Mouse (Mus musculus) cerebellum, adult 2 months (tissue): ENCODE measurements around the gene Igsf11. TPM values are rescaled to one million over a fixed set of nuclear protein-coding genes. Genes with fewer than 3 reads are reported as not detected.

ENCODE experiments used
- DNase-seq, 2 experiments: peaks; one replicate each; pipeline ENCODE4 v3.0.0; 2021
- H3K27ac ChIP-seq: fragments of 200-500 bp; 2 replicates; pipeline ENCODE4 v1.5.1; 2012; ENCODE audit warnings: low read length, control low read depth, inconsistent platforms; ENCODE audit not compliant: insufficient read depth
- H3K27me3 ChIP-seq: fragments of 200-500 bp; 2 replicates; pipeline ENCODE4 v1.6.1; 2012; ENCODE audit warnings: inconsistent platforms, mild to moderate bottlenecking, low read length, moderate library complexity; ENCODE audit not compliant: control insufficient read depth, insufficient read depth
- H3K4me1 ChIP-seq: fragments of 200-500 bp; 2 replicates; pipeline ENCODE4 v1.6.1; 2011; ENCODE audit warnings: low read length; ENCODE audit not compliant: control insufficient read depth, insufficient read depth
- H3K4me3 ChIP-seq: fragments of 200-500 bp; replicated peaks from 2 replicates; pipeline ENCODE3; 2011; ENCODE audit warnings: mild to moderate bottlenecking, low read depth, low read length, control low read depth; ENCODE audit not compliant: insufficient read depth
- CTCF ChIP-seq: fragments of 200-500 bp; IDR thresholded peaks from 2 replicates; pipeline ENCODE4 v1.5.1; 2011; ENCODE audit warnings: low read depth, mild to moderate bottlenecking, control low read depth, low read length, moderate library complexity, borderline replicate concordance; ENCODE audit not compliant: insufficient read depth
- POLR2A ChIP-seq: fragments of 200-500 bp; IDR thresholded peaks from 2 replicates; pipeline ENCODE4 v1.6.1; 2011; ENCODE audit warnings: low read length, control low read depth, borderline replicate concordance; ENCODE audit not compliant: insufficient read depth
- WGBS: fragments of 180-500 bp; shearing (Covaris S2); methylation state at CpG from one replicate; pipeline ENCODE4 v1.1.7; 2018; 5-methylcytosine and 5-hydroxymethylcytosine counted together
- polyA plus RNA-seq: library from polyadenylated mRNA; depleted of rRNA; stranded (reverse); fragments of >200 nt; gene quantifications from 2 replicates; pipeline ENCODE4 v1.2.3, GENCODE M21; 2012

Igsf11 gene
- polyA plus RNA-seq, 1 experiment, result 20.1 TPM

GRCm38 (mm10) chr16:38902111-38902778 lies 9.8 kb downstream of the Igsf11 start:
- peak; percentile 91 for TF ChIP-seq CTCF
- TF ChIP-seq POLR2A, result no peak
- H3K4me1 ChIP-seq, result no peaks in the 10 kb centered on the region
- H3K27ac ChIP-seq, result no peak overlapping the region; the same call in 1 of the 2 replicates
- peak overlapping the region; percentile 49 for H3K4me3 ChIP-seq
- H3K27me3 ChIP-seq, result no peaks in the 10 kb centered on the region
- under 1% methylated on average over 66 of the region's 71 CpGs for WGBS
- peak; percentile 85 to 93 for DNase-seq

- Histone ChIP-seq H3K27me3 (no peaks in the 10 kb centered on the region), H3K4me3 (no peak overlapping the region), H3K27ac (no peak overlapping the region), H3K4me1 (no peaks in the 10 kb centered on the region)
- WGBS, result 72% methylated on average over 4 of the region's 4 CpGs
- DNase-seq, result no peak
- no peak for TF ChIP-seq POLR2A
- no peak for TF ChIP-seq CTCF
Measured at GRCm38 (mm10) chr16:38903020-38903419, 10.5 kb downstream of the Igsf11 start.

GRCm38 (mm10) chr16:38904202-38904601 lies 11.7 kb downstream of the Igsf11 start:
- no peak overlapping the region for H3K27ac ChIP-seq
- no peaks in the 10 kb centered on the region for H3K4me1 ChIP-seq
- TF ChIP-seq CTCF, result no peak
- TF ChIP-seq POLR2A, result no peak
- no peak for DNase-seq
- H3K27me3 ChIP-seq, result no peaks in the 10 kb centered on the region
- no peak overlapping the region for H3K4me3 ChIP-seq
- WGBS, result 83% methylated on average over 9 of the region's 9 CpGs

GRCm38 (mm10) chr16:38905911-38906310 lies 13.4 kb downstream of the Igsf11 start:
- Histone ChIP-seq H3K4me1 (no peaks in the 10 kb centered on the region), H3K4me3 (no peak overlapping the region), H3K27me3 (no peaks in the 10 kb centered on the region), H3K27ac (no peak overlapping the region)
- TF ChIP-seq CTCF (no peak), POLR2A (no peak)
- 46% methylated on average over 10 of the region's 10 CpGs for WGBS
- no peak for DNase-seq

GRCm38 (mm10) chr16:38908304-38908703 lies 15.8 kb downstream of the Igsf11 start:
- Histone ChIP-seq H3K4me3 (no peak overlapping the region), H3K27ac (no peak overlapping the region), H3K27me3 (no peaks in the 10 kb centered on the region; the same call in 1 of the 2 replicates), H3K4me1 (no peaks in the 10 kb centered on the region)
- 81% methylated on average over 9 of the region's 9 CpGs for WGBS
- TF ChIP-seq POLR2A (no peak), CTCF (no peak)
- DNase-seq, result no peak

GRCm38 (mm10) chr16:38909506-38909905 lies 17.0 kb downstream of the Igsf11 start:
- H3K27ac ChIP-seq, result no peak overlapping the region
- H3K4me3 ChIP-seq, result no peak overlapping the region
- WGBS, result 76% methylated on average over 12 of the region's 12 CpGs
- H3K27me3 ChIP-seq, result no peaks in the 10 kb centered on the region; the same call in 1 of the 2 replicates
- no peak for DNase-seq
- H3K4me1 ChIP-seq, result no peaks in the 10 kb centered on the region
- TF ChIP-seq POLR2A, result no peak
- no peak for TF ChIP-seq CTCF

GRCm38 (mm10) chr16:38910088-38910487 lies 17.6 kb downstream of the Igsf11 start:
- no peak overlapping the region for H3K27ac ChIP-seq
- no peaks in the 10 kb centered on the region; the same call in 1 of the 2 replicates for H3K27me3 ChIP-seq
- TF ChIP-seq CTCF, result no peak
- TF ChIP-seq POLR2A, result no peak
- no peak for DNase-seq
- no peak overlapping the region for H3K4me3 ChIP-seq
- H3K4me1 ChIP-seq, result no peaks in the 10 kb centered on the region
- 93% methylated on average over 8 of the region's 8 CpGs for WGBS

GRCm38 (mm10) chr16:38915451-38915850 lies 23.0 kb downstream of the Igsf11 start:
- TF ChIP-seq POLR2A (no peak), CTCF (no peak)
- Histone ChIP-seq H3K4me3 (no peak overlapping the region), H3K27me3 (no peaks in the 10 kb centered on the region; the same call in 1 of the 2 replicates), H3K4me1 (no peaks in the 10 kb centered on the region), H3K27ac (no peak overlapping the region)
- 91% methylated on average over 4 of the region's 4 CpGs for WGBS
- DNase-seq, result no peak
